Mouse (Mus musculus): ENCODE measurements at regions not wholly inside any gene's neighbourhood (a gene's known extent, or its start where the extent isn't known, plus 50 kb on each side); places are given as distances from the start of the nearest gene placed in this dataset.

- no peak overlapping the region for H3K4me3 ChIP-seq (ENCODE audit: low read depth, low read length)
- no peaks in the 10 kb centered on the region for H3K9me3 ChIP-seq (replicated peaks; ENCODE audit: control insufficient read depth, low read length)
- WGBS (ENCODE audit: insufficient replicate concordance) = 59% methylated on average over 3 of the region's 3 CpGs
- no peaks in the 10 kb centered on the region for H3K27me3 ChIP-seq (ENCODE audit: control insufficient read depth, insufficient read depth, low read depth, low read length)
- no peaks in the 10 kb centered on the region for H3K4me1 ChIP-seq (ENCODE audit: control insufficient read depth, low read depth, low read length)
- no peaks in the 10 kb centered on the region for H3K36me3 ChIP-seq (ENCODE audit: control insufficient read depth, insufficient read depth)
- H3K9ac ChIP-seq (ENCODE audit: low read depth, low read length) = no peak overlapping the region
- no peak for ATAC-seq (ENCODE audit: low read depth)
- H3K4me2 ChIP-seq (ENCODE audit: low read depth, low read length) = no peak overlapping the region
- H3K27ac ChIP-seq (ENCODE audit: low read length) = no peak overlapping the region
Observed at GRCm38 (mm10) chr1:149028316-149028715, 932.8 kb downstream of the Pla2g4a start.

- H3K27ac ChIP-seq (ENCODE audit: low read length) = no peak overlapping the region
- H3K36me3 ChIP-seq (ENCODE audit: control insufficient read depth, insufficient read depth) = no peaks in the 10 kb centered on the region
- H3K9ac ChIP-seq (ENCODE audit: low read depth, low read length) = no peak overlapping the region
- H3K4me2 ChIP-seq (ENCODE audit: low read depth, low read length) = no peak overlapping the region
- no peaks in the 10 kb centered on the region for H3K27me3 ChIP-seq (ENCODE audit: control insufficient read depth, insufficient read depth, low read depth, low read length)
- H3K4me1 ChIP-seq (ENCODE audit: control insufficient read depth, low read depth, low read length) = no peaks in the 10 kb centered on the region
- no peak for ATAC-seq (ENCODE audit: low read depth)
- H3K9me3 ChIP-seq (replicated peaks; ENCODE audit: control insufficient read depth, low read length) = no peaks in the 10 kb centered on the region
- no peak overlapping the region for H3K4me3 ChIP-seq (ENCODE audit: low read depth, low read length)
Observed at GRCm38 (mm10) chr1:149021734-149022133, 939.4 kb downstream of the Pla2g4a start.

- no peaks in the 10 kb centered on the region for H3K27me3 ChIP-seq (ENCODE audit: control insufficient read depth, insufficient read depth, low read depth, low read length)
- no peak overlapping the region for H3K4me2 ChIP-seq (ENCODE audit: low read depth, low read length)
- H3K27ac ChIP-seq (ENCODE audit: low read length) = no peak overlapping the region
- H3K9me3 ChIP-seq (replicated peaks; ENCODE audit: control insufficient read depth, low read length) = no peaks in the 10 kb centered on the region
- no peak for ATAC-seq (ENCODE audit: low read depth)
- no peak overlapping the region for H3K4me3 ChIP-seq (ENCODE audit: low read depth, low read length)
- whole genome bisulfite sequencing (ENCODE audit: insufficient replicate concordance) = 61% methylated on average over 1 of the region's 1 CpGs
- no peaks in the 10 kb centered on the region for H3K36me3 ChIP-seq (ENCODE audit: control insufficient read depth, insufficient read depth)
- no peak overlapping the region for H3K9ac ChIP-seq (ENCODE audit: low read depth, low read length)
- H3K4me1 ChIP-seq (ENCODE audit: control insufficient read depth, low read depth, low read length) = no peaks in the 10 kb centered on the region
Observed at GRCm38 (mm10) chr1:149021273-149021672, 939.8 kb downstream of the Pla2g4a start.

GRCm38 (mm10) chr1:149014559-149014958, 946.5 kb downstream of the Pla2g4a start:
- no peaks in the 10 kb centered on the region for H3K36me3 ChIP-seq (ENCODE audit: control insufficient read depth, insufficient read depth)
- no peak overlapping the region for H3K4me3 ChIP-seq (ENCODE audit: low read depth, low read length)
- no peaks in the 10 kb centered on the region for H3K9me3 ChIP-seq (replicated peaks; ENCODE audit: control insufficient read depth, low read length)
- ATAC-seq (ENCODE audit: low read depth) = no peak
- H3K27ac ChIP-seq (ENCODE audit: low read length) = no peak overlapping the region
- H3K9ac ChIP-seq (ENCODE audit: low read depth, low read length) = no peak overlapping the region
- WGBS (ENCODE audit: insufficient replicate concordance) = 30% methylated on average over 4 of the region's 4 CpGs
- no peaks in the 10 kb centered on the region for H3K4me1 ChIP-seq (ENCODE audit: control insufficient read depth, low read depth, low read length)
- no peaks in the 10 kb centered on the region for H3K27me3 ChIP-seq (ENCODE audit: control insufficient read depth, insufficient read depth, low read depth, low read length)
- H3K4me2 ChIP-seq (ENCODE audit: low read depth, low read length) = no peak overlapping the region

GRCm38 (mm10) chr1:149010767-149011166, 950.3 kb downstream of the Pla2g4a start:
- Histone ChIP-seq H3K27me3 (ENCODE audit: control insufficient read depth, insufficient read depth, low read depth, low read length) (no peaks in the 10 kb centered on the region), H3K4me1 (ENCODE audit: control insufficient read depth, low read depth, low read length) (no peaks in the 10 kb centered on the region), H3K4me2 (ENCODE audit: low read depth, low read length) (no peak overlapping the region), H3K27ac (ENCODE audit: low read length) (no peak overlapping the region), H3K9ac (ENCODE audit: low read depth, low read length) (no peak overlapping the region), H3K9me3 (replicated peaks; ENCODE audit: control insufficient read depth, low read length) (no peaks in the 10 kb centered on the region), H3K4me3 (ENCODE audit: low read depth, low read length) (no peak overlapping the region), H3K36me3 (ENCODE audit: control insufficient read depth, insufficient read depth) (no peaks in the 10 kb centered on the region)
- ATAC-seq (ENCODE audit: low read depth) = no peak

GRCm38 (mm10) chr1:149000092-149000491, 961.0 kb downstream of the Pla2g4a start:
- no peaks in the 10 kb centered on the region for H3K36me3 ChIP-seq (ENCODE audit: control insufficient read depth, insufficient read depth)
- no peak overlapping the region for H3K4me3 ChIP-seq (ENCODE audit: low read depth, low read length)
- H3K27ac ChIP-seq (ENCODE audit: low read length) = no peak overlapping the region
- no peak overlapping the region for H3K4me2 ChIP-seq (ENCODE audit: low read depth, low read length)
- WGBS (ENCODE audit: insufficient replicate concordance) = 56% methylated on average over 3 of the region's 3 CpGs
- no peaks in the 10 kb centered on the region for H3K4me1 ChIP-seq (ENCODE audit: control insufficient read depth, low read depth, low read length)
- no peaks in the 10 kb centered on the region for H3K9me3 ChIP-seq (replicated peaks; ENCODE audit: control insufficient read depth, low read length)
- no peak for ATAC-seq (ENCODE audit: low read depth)
- H3K27me3 ChIP-seq (ENCODE audit: control insufficient read depth, insufficient read depth, low read depth, low read length) = no peaks in the 10 kb centered on the region
- H3K9ac ChIP-seq (ENCODE audit: low read depth, low read length) = no peak overlapping the region

- Histone ChIP-seq H3K27me3 (ENCODE audit: control insufficient read depth, insufficient read depth, low read depth, low read length) (no peaks in the 10 kb centered on the region), H3K27ac (ENCODE audit: low read length) (no peak overlapping the region), H3K36me3 (ENCODE audit: control insufficient read depth, insufficient read depth) (no peaks in the 10 kb centered on the region), H3K4me2 (ENCODE audit: low read depth, low read length) (no peak overlapping the region), H3K9me3 (replicated peaks; ENCODE audit: control insufficient read depth, low read length) (no peaks in the 10 kb centered on the region), H3K9ac (ENCODE audit: low read depth, low read length) (no peak overlapping the region), H3K4me3 (ENCODE audit: low read depth, low read length) (no peak overlapping the region), H3K4me1 (ENCODE audit: control insufficient read depth, low read depth, low read length) (no peaks in the 10 kb centered on the region)
- 42% methylated on average over 1 of the region's 1 CpGs for WGBS (ENCODE audit: insufficient replicate concordance)
- ATAC-seq (ENCODE audit: low read depth) = no peak
Observed at GRCm38 (mm10) chr1:148993586-148993985, 967.5 kb downstream of the Pla2g4a start.

- H3K27ac ChIP-seq (ENCODE audit: low read length) = no peak overlapping the region
- H3K36me3 ChIP-seq (ENCODE audit: control insufficient read depth, insufficient read depth) = no peaks in the 10 kb centered on the region
- H3K4me1 ChIP-seq (ENCODE audit: control insufficient read depth, low read depth, low read length) = no peaks in the 10 kb centered on the region
- H3K9me3 ChIP-seq (replicated peaks; ENCODE audit: control insufficient read depth, low read length) = no peaks in the 10 kb centered on the region
- no peak overlapping the region for H3K4me2 ChIP-seq (ENCODE audit: low read depth, low read length)
- 62% methylated on average over 5 of the region's 5 CpGs for WGBS (ENCODE audit: insufficient replicate concordance)
- H3K9ac ChIP-seq (ENCODE audit: low read depth, low read length) = no peak overlapping the region
- no peak for ATAC-seq (ENCODE audit: low read depth)
- H3K4me3 ChIP-seq (ENCODE audit: low read depth, low read length) = no peak overlapping the region
- H3K27me3 ChIP-seq (ENCODE audit: control insufficient read depth, insufficient read depth, low read depth, low read length) = no peaks in the 10 kb centered on the region
Observed at GRCm38 (mm10) chr1:148977377-148977776, 983.7 kb downstream of the Pla2g4a start.

GRCm38 (mm10) chr1:148965358-148965757, 995.7 kb downstream of the Pla2g4a start:
- no peak overlapping the region for H3K27ac ChIP-seq (ENCODE audit: low read length)
- H3K4me3 ChIP-seq (ENCODE audit: low read depth, low read length) = no peak overlapping the region
- H3K9ac ChIP-seq (ENCODE audit: low read depth, low read length) = no peak overlapping the region
- no peaks in the 10 kb centered on the region for H3K4me1 ChIP-seq (ENCODE audit: control insufficient read depth, low read depth, low read length)
- no peaks in the 10 kb centered on the region for H3K27me3 ChIP-seq (ENCODE audit: control insufficient read depth, insufficient read depth, low read depth, low read length)
- H3K4me2 ChIP-seq (ENCODE audit: low read depth, low read length) = no peak overlapping the region
- no peaks in the 10 kb centered on the region for H3K9me3 ChIP-seq (replicated peaks; ENCODE audit: control insufficient read depth, low read length)
- H3K36me3 ChIP-seq (ENCODE audit: control insufficient read depth, insufficient read depth) = no peaks in the 10 kb centered on the region
- ATAC-seq (ENCODE audit: low read depth) = no peak

- Histone ChIP-seq H3K4me3 (ENCODE audit: low read depth, low read length) (no peak overlapping the region), H3K9ac (ENCODE audit: low read depth, low read length) (no peak overlapping the region), H3K27ac (ENCODE audit: low read length) (no peak overlapping the region), H3K36me3 (ENCODE audit: control insufficient read depth, insufficient read depth) (no peaks in the 10 kb centered on the region), H3K4me1 (ENCODE audit: control insufficient read depth, low read depth, low read length) (no peaks in the 10 kb centered on the region), H3K4me2 (ENCODE audit: low read depth, low read length) (no peak overlapping the region), H3K9me3 (replicated peaks; ENCODE audit: control insufficient read depth, low read length) (no peaks in the 10 kb centered on the region), H3K27me3 (ENCODE audit: control insufficient read depth, insufficient read depth, low read depth, low read length) (no peaks in the 10 kb centered on the region)
- WGBS (ENCODE audit: insufficient replicate concordance) = 48% methylated on average over 3 of the region's 3 CpGs
- no peak for ATAC-seq (ENCODE audit: low read depth)
Observed at GRCm38 (mm10) chr1:148934366-148934765, 1026.7 kb downstream of the Pla2g4a start.
